Mouse (Mus musculus): ENCODE measurements around the gene Rap1gap. TPM values are rescaled to one million over a fixed set of nuclear protein-coding genes. Genes with fewer than 3 reads are reported as not detected.

Gene Rap1gap
- total and polyA plus RNA-seq, 3 experiments: 7.7 to 42.6 TPM; not detected in 1

GRCm38 (mm10) chr4:137747590-137747989 is 83.1 kb downstream of the Rap1gap start:
- Histone ChIP-seq H3K4me1 (ENCODE audit: control insufficient read depth in 1 of 2, insufficient read depth in 2 of 2, low read length in 2 of 2) (peaks cover 0 to 12% of the 10 kb centered on the region in 2 experiments; a peak in 2 of 4 replicates), H3K27me3 (ENCODE audit: control insufficient read depth in 1 of 2, insufficient read depth in 2 of 2, low read length in 2 of 2) (no peaks in the 10 kb centered on the region), H3K36me3 (ENCODE audit: control insufficient read depth in 1 of 2, insufficient read depth in 2 of 2, low read length in 2 of 2) (peaks cover 0 to 2% of the 10 kb centered on the region in 2 experiments; a peak in 1 of 4 replicates), H3K79me2 (ENCODE audit: control insufficient read depth, insufficient read depth, low read length, poor library complexity) (no peaks in the 10 kb centered on the region), H3K4me3 (ENCODE audit: control insufficient read depth in 1 of 2, insufficient read depth in 1 of 2, low read depth in 2 of 2, low read length in 2 of 2) (no peak overlapping the region), H3K9me3 (replicated peaks; ENCODE audit: insufficient read depth, low read length) (no peaks in the 10 kb centered on the region), H3K9ac (ENCODE audit: control insufficient read depth, low read depth, low read length, poor library complexity, severe bottlenecking) (no peak overlapping the region), H3K27ac (ENCODE audit: control insufficient read depth, low read depth, low read length) (no peak overlapping the region)
- DNase-seq (ENCODE audit: low read depth, low spot score): no peak
- TF ChIP-seq BHLHE40 (IDR thresholded peaks at IDR 0.05; ENCODE audit: borderline replicate concordance, low read depth, low read length) (no peak), MAFK (IDR thresholded peaks at IDR 0.05; ENCODE audit: borderline replicate concordance, low read depth, low read length) (no peak)

- H3K9ac ChIP-seq (ENCODE audit: control insufficient read depth, low read depth, low read length, poor library complexity, severe bottlenecking): no peak overlapping the region
- H3K4me3 ChIP-seq (ENCODE audit: control insufficient read depth in 1 of 2, insufficient read depth in 1 of 2, low read depth in 2 of 2, low read length in 2 of 2): no peak overlapping the region
- H3K27ac ChIP-seq (ENCODE audit: control insufficient read depth, low read depth, low read length): no peak overlapping the region
- no peaks in the 10 kb centered on the region for H3K79me2 ChIP-seq (ENCODE audit: control insufficient read depth, insufficient read depth, low read length, poor library complexity)
- H3K9me3 ChIP-seq (replicated peaks; ENCODE audit: insufficient read depth, low read length): no peaks in the 10 kb centered on the region
- H3K27me3 ChIP-seq (ENCODE audit: control insufficient read depth in 1 of 2, insufficient read depth in 2 of 2, low read length in 2 of 2): no peaks in the 10 kb centered on the region
- no peak for TF ChIP-seq ETS1 (IDR thresholded peaks at IDR 0.05; ENCODE audit: low read depth, low read length)
- no peak for TF ChIP-seq USF1 (IDR thresholded peaks at IDR 0.05; ENCODE audit: low read depth, low read length)
- TF ChIP-seq HCFC1 (IDR thresholded peaks at IDR 0.05; ENCODE audit: low read depth, low read length): no peak
- TF ChIP-seq MAFK (IDR thresholded peaks at IDR 0.05; ENCODE audit: borderline replicate concordance, low read depth, low read length): no peak
- TF ChIP-seq EP300 (IDR thresholded peaks at IDR 0.05; ENCODE audit: low read depth in 1 of 2, low read length in 2 of 2): no peak
- no peak for TF ChIP-seq ELF1 (IDR thresholded peaks at IDR 0.05; ENCODE audit: low read depth, low read length)
- no peak for TF ChIP-seq CHD1 (IDR thresholded peaks at IDR 0.05; ENCODE audit: low read depth, low read length)
- TF ChIP-seq CHD2 (IDR thresholded peaks at IDR 0.05; ENCODE audit: low read length): no peak
- no peak for TF ChIP-seq MYB (IDR thresholded peaks at IDR 0.05; ENCODE audit: low read depth, low read length)
- no peak for TF ChIP-seq ZNF384 (IDR thresholded peaks at IDR 0.05; ENCODE audit: low read depth, low read length)
- TF ChIP-seq GATA1 (IDR thresholded peaks at IDR 0.05; ENCODE audit: low read depth, low read length): no peak
- TF ChIP-seq TBP (IDR thresholded peaks at IDR 0.05; ENCODE audit: low read depth, low read length): no peak
- no peak for TF ChIP-seq SIN3A (IDR thresholded peaks at IDR 0.05; ENCODE audit: low read length)
- TF ChIP-seq BHLHE40 (IDR thresholded peaks at IDR 0.05; ENCODE audit: borderline replicate concordance, low read depth, low read length): no peak
- peaks cover 0 to 12% of the 10 kb centered on the region in 2 experiments; a peak in 2 of 4 replicates for H3K4me1 ChIP-seq (ENCODE audit: control insufficient read depth in 1 of 2, insufficient read depth in 2 of 2, low read length in 2 of 2)
- H3K36me3 ChIP-seq (ENCODE audit: control insufficient read depth in 1 of 2, insufficient read depth in 2 of 2, low read length in 2 of 2): peaks cover 0 to 2% of the 10 kb centered on the region in 2 experiments; a peak in 1 of 4 replicates
- no peak for DNase-seq (ENCODE audit: low read depth, low spot score)
Observed at GRCm38 (mm10) chr4:137748726-137749125, 84.2 kb downstream of the Rap1gap start.

- H3K36me3 ChIP-seq (ENCODE audit: control insufficient read depth in 1 of 2, insufficient read depth in 2 of 2, low read length in 2 of 2): peaks cover 0 to 2% of the 10 kb centered on the region in 2 experiments; a peak in 1 of 4 replicates
- H3K9ac ChIP-seq (ENCODE audit: control insufficient read depth, low read depth, low read length, poor library complexity, severe bottlenecking): no peak overlapping the region
- DNase-seq (ENCODE audit: low read depth, low spot score): no peak
- no peaks in the 10 kb centered on the region for H3K27me3 ChIP-seq (ENCODE audit: control insufficient read depth in 1 of 2, insufficient read depth in 2 of 2, low read length in 2 of 2)
- no peaks in the 10 kb centered on the region for H3K79me2 ChIP-seq (ENCODE audit: control insufficient read depth, insufficient read depth, low read length, poor library complexity)
- peaks cover 0 to 12% of the 10 kb centered on the region in 2 experiments; a peak in 2 of 4 replicates for H3K4me1 ChIP-seq (ENCODE audit: control insufficient read depth in 1 of 2, insufficient read depth in 2 of 2, low read length in 2 of 2)
- H3K27ac ChIP-seq (ENCODE audit: control insufficient read depth, low read depth, low read length): no peak overlapping the region
- no peak overlapping the region for H3K4me3 ChIP-seq (ENCODE audit: control insufficient read depth in 1 of 2, insufficient read depth in 1 of 2, low read depth in 2 of 2, low read length in 2 of 2)
- no peaks in the 10 kb centered on the region for H3K9me3 ChIP-seq (replicated peaks; ENCODE audit: insufficient read depth, low read length)
- TF ChIP-seq ZMIZ1 (IDR thresholded peaks at IDR 0.05; ENCODE audit: low read depth, low read length) (no peak), CHD1 (IDR thresholded peaks at IDR 0.05; ENCODE audit: low read depth, low read length) (no peak), GABPA (IDR thresholded peaks at IDR 0.05; ENCODE audit: low read depth, low read length) (no peak), HCFC1 (IDR thresholded peaks at IDR 0.05; ENCODE audit: low read depth, low read length) (no peak), MXI1 (IDR thresholded peaks at IDR 0.05; ENCODE audit: low read depth, low read length) (no peak), ZC3H11A (IDR thresholded peaks at IDR 0.05; ENCODE audit: low read depth, low read length) (no peak), MYC (IDR thresholded peaks at IDR 0.05; ENCODE audit: low read depth, low read length) (no peak), ZKSCAN1 (IDR thresholded peaks at IDR 0.05; ENCODE audit: low read depth, low read length) (no peak), UBTF (IDR thresholded peaks at IDR 0.05; ENCODE audit: borderline replicate concordance, insufficient read depth, low read depth, low read length) (no peak), CHD2 (IDR thresholded peaks at IDR 0.05; ENCODE audit: low read length) (no peak), E2F4 (IDR thresholded peaks at IDR 0.05; ENCODE audit: borderline replicate concordance, low read depth, low read length) (no peak), RCOR1 (IDR thresholded peaks at IDR 0.05; ENCODE audit: low read depth, low read length) (no peak), TBP (IDR thresholded peaks at IDR 0.05; ENCODE audit: low read depth, low read length) (no peak), POLR2AphosphoS2 (IDR thresholded peaks at IDR 0.05; ENCODE audit: low read length) (no peak), MYB (IDR thresholded peaks at IDR 0.05; ENCODE audit: low read depth, low read length) (no peak), USF2 (IDR thresholded peaks at IDR 0.05; ENCODE audit: borderline replicate concordance in 1 of 2, insufficient read depth in 1 of 2, low read depth in 1 of 2, low read length in 2 of 2) (no peak)
Observed at GRCm38 (mm10) chr4:137749680-137750079, 85.2 kb downstream of the Rap1gap start.

Measured in MEL (cell line).